ENCODE assay signal across 7 mouse cellular contexts in the genomic region with DNA sequence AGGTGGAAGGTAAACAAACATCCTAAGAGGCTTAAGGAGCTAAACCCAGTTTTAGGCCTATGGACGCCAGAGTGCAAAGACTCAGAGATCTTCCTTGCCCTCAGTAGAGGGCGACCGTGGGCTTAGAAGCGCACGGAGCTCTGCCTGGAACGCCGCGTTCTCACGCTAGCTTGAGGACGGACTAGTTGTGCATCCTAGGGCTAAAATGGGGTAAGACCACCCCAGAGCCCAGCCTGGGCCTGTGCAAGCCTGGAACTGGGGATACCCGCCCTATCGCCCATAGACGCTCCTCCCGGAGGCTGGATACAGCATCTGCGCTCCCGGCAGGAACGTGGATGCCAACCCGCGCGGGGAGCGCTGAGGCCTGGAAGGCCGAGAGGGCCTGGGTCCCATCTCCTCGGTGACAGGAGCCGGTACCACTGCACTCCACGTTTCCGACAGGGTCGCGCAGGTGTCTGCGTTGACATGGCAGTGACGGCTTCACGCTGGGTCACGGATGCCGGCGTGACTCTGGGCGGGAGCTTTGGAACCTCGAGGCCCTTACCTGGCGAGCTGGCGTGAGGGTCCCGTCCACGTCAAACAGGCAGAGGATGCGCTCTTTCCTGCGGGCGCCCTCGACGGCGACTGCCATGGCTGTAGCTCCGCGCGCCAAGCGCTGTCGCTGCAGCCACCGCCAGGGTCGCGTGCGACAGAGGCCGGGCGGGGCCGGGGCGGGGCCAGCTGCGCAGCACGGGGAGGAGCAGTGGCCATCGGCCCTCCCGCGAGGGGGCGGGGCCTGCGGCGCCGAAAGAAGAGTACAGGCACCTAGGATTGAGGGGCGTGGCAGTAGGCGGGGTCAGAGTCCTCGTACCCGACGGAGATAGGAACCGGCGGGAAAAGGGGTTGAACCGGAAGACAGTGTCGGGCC. TPM values are rescaled to one million over a fixed set of nuclear protein-coding genes. Genes with fewer than 3 reads are reported as not detected.
DNase-seq lines count a peak whose midpoint lies in the region; ATAC-seq lines count a peak whose summit lies in the region.

A gene (minus strand): TSS at position 760 of the 907 bp plus-strand sequence.

- intact Hi-C loops in gastrocnemius, postnatal 36 days (cut with DNase I), result loop anchor here (2.0 kb wide), 1 partner anchor 28 kb away; no protein-coding TSS in a partner anchor
- intact Hi-C loops in left cerebral cortex, postnatal 25 days (cut with DNase I), result loop anchor here (1.0 kb wide), 1 partner anchor 29 kb away; no protein-coding TSS in a partner anchor

- H3K4me2 ChIP-seq in intestine, embryonic 15.5 days (replicated peaks), result peak within 1 kb of the TSS; percentile 99

- ATAC-seq in intestine, embryonic 15.5 days, result peak; percentile 99

- 0 out of 2 replicates have a peak, but pooled peaks cover 4% of the 10 kb centered on the region for H3K4me1 ChIP-seq in intestine, embryonic 15.5 days (replicated peaks)
- peaks cover 31% of the 10 kb centered on the region for H3K4me1 ChIP-seq in midbrain, embryonic 10.5 days

- peak within 1 kb of the TSS; percentile 66 for H3K9ac ChIP-seq in intestine, embryonic 15.5 days

- H3K36me3 ChIP-seq in intestine, embryonic 15.5 days, result no peaks in the 10 kb centered on the region
- H3K36me3 ChIP-seq in midbrain, embryonic 10.5 days, result peaks cover 8% of the 10 kb centered on the region; the same call in 1 of the 2 replicates

- H3K27me3 ChIP-seq in intestine, embryonic 15.5 days (replicated peaks), result no peaks in the 10 kb centered on the region
- no peaks in the 10 kb centered on the region for H3K27me3 ChIP-seq in midbrain, embryonic 10.5 days (ENCODE audit: low read depth, poor library complexity, severe bottlenecking)

- H3K9me3 ChIP-seq in intestine, embryonic 15.5 days, result no peaks in the 10 kb centered on the region
- H3K9me3 ChIP-seq in midbrain, embryonic 10.5 days (replicated peaks), result no peaks in the 10 kb centered on the region

- WGBS in intestine, embryonic 15.5 days, result under 1% methylated on average over 77 of the region's 77 CpGs
- under 1% methylated on average over 77 of the region's 77 CpGs for WGBS in midbrain, embryonic 10.5 days

- peak; percentile 99 for DNase-seq in adrenal gland, adult 2 months
- DNase-seq in embryo, embryonic 11.5 days (ENCODE audit: low read depth, low spot score), result peak; percentile 96
- peak; percentile 96 to 99 for DNase-seq in gastrocnemius, postnatal 36 days
- DNase-seq in left cerebral cortex, postnatal 25 days (ENCODE audit: low spot score in 2 of 2), result peak; percentile 96 to 99
- DNase-seq in midbrain, embryonic 10.5 days (ENCODE audit: low spot score), result peak; percentile 99
- peak; percentile 97 for DNase-seq in right cerebral cortex, postnatal 4 days

- peak within 1 kb of the TSS; percentile 85 for H3K27ac ChIP-seq in intestine, embryonic 15.5 days
- H3K27ac ChIP-seq in midbrain, embryonic 10.5 days (replicated peaks), result peak within 1 kb of the TSS; percentile 86

- peak within 1 kb of the TSS; percentile 63 for H3K4me3 ChIP-seq in intestine, embryonic 15.5 days (replicated peaks)
- peak within 1 kb of the TSS; percentile 73 for H3K4me3 ChIP-seq in midbrain, embryonic 10.5 days

RNA-seq across cellular contexts. Expression of the gene that starts here (rescaled TPM):
- 10 to 100 TPM; 70.6 to 74.8 TPM for total RNA-seq in adrenal gland, adult 2 months (2021)
- 114 and 118 TPM in 2 replicates for polyA plus RNA-seq in adrenal gland, adult 2 months (2012; rRNA removed)
- total RNA-seq in gastrocnemius, postnatal 36 days (2021), result 10 to 100 TPM; 14.7 to 15.5 TPM
- 22.5 and 23.2 TPM in 2 replicates for polyA plus RNA-seq in intestine, embryonic 15.5 days (2015; fragmentation: Nextera tagmentation; extraction: Ambion mirVana)
- total RNA-seq in left cerebral cortex, postnatal 25 days (2021), result 100 to 1,000 TPM; 203 to 208 TPM
- 31.9 and 34.9 TPM in 2 replicates for polyA plus RNA-seq in midbrain, embryonic 10.5 days (2016; fragmentation: Nextera tagmentation; extraction: Ambion mirVana)

Comparison
In these comparisons a context has a peak if more than half of its experiments do, and no peak if none do; other contexts are left out.
1. Peak in every context shown above with its lines: DNase-seq, ATAC-seq, H3K4me3 ChIP-seq and H3K27ac ChIP-seq.
2. RNA of the gene that starts here (total RNA-seq): 203 to 208 TPM in left cerebral cortex, postnatal 25 days and 70.6 to 74.8 TPM in adrenal gland, adult 2 months; 14.7 to 15.5 TPM in gastrocnemius, postnatal 36 days; every median in the first group is over 4 times any median in the second.